Mouse (Mus musculus) ES-E14 (cell line): ENCODE data around the gene Ctsa. TPM values are rescaled to one million over a fixed set of nuclear protein-coding genes. Genes with fewer than 3 reads are reported as not detected.
"Not testable (repeated sequence)": the region's sequence is repeated elsewhere in the genome, so short reads cannot be mapped to it uniquely, and the experiment has no call there.

Experiments used
- DNase-seq: peaks from one replicate; pipeline ENCODE4 v3.0.0-alpha.2; 2013; ENCODE audit warnings: low read depth, low spot score
- H3K27ac ChIP-seq: 2 replicates; pipeline ENCODE4 v1.5.1; 2012; ENCODE audit warnings: low read depth, mild to moderate bottlenecking, low read length, moderate library complexity, mixed read lengths; ENCODE audit not compliant: poor library complexity, insufficient read depth, severe bottlenecking
- H3K36me3 ChIP-seq: 2 replicates; pipeline ENCODE4 v1.6.1; 2012; ENCODE audit warnings: mild to moderate bottlenecking, low read length, moderate library complexity, mixed read lengths; ENCODE audit not compliant: control insufficient read depth, poor library complexity, insufficient read depth, severe bottlenecking
- H3K4me1 ChIP-seq, 2 experiments: fragments of 150-350 bp in 1 of 2; sonication (generic) in 1 of 2; 2 replicates each; pipeline ENCODE4 v1.6.1; 2012; ENCODE audit warnings: low read length in 2 of 2, mild to moderate bottlenecking in 1 of 2, mixed read lengths in 1 of 2; ENCODE audit not compliant: control insufficient read depth in 2 of 2, insufficient read depth in 2 of 2, poor library complexity in 1 of 2
- H3K4me3 ChIP-seq, 2 experiments: fragments of 150-350 bp in 1 of 2; sonication (generic) in 1 of 2; 2 replicates each; pipeline ENCODE4 v1.5.1; 2012; ENCODE audit warnings: low read length in 2 of 2, low read depth in 1 of 2, mild to moderate bottlenecking in 1 of 2, mixed read lengths in 1 of 2; ENCODE audit not compliant: insufficient read depth in 1 of 2, poor library complexity in 1 of 2, severe bottlenecking in 1 of 2
- H3K9ac ChIP-seq: 2 replicates; pipeline ENCODE4 v1.6.1; 2012; ENCODE audit warnings: low read depth, mild to moderate bottlenecking, low read length, mixed read lengths; ENCODE audit not compliant: poor library complexity, insufficient read depth, severe bottlenecking
- H3K9me3 ChIP-seq: fragments of 150-350 bp; sonication (generic); 2 replicates; pipeline ENCODE4 v1.6.1; 2012; ENCODE audit warnings: low read depth, mild to moderate bottlenecking, low read length; ENCODE audit not compliant: control insufficient read depth, insufficient read depth
- CHD2 ChIP-seq: IDR thresholded peaks from 2 replicates; pipeline ENCODE4 v1.6.1; 2014; ENCODE audit warnings: mild to moderate bottlenecking, low read depth, low read length, inconsistent platforms
- HCFC1 ChIP-seq: IDR thresholded peaks from 2 replicates; pipeline ENCODE4 v1.6.1; 2012; ENCODE audit warnings: low read length, inconsistent platforms, borderline replicate concordance; ENCODE audit not compliant: insufficient read depth
- MAFK ChIP-seq: IDR thresholded peaks from 2 replicates; pipeline ENCODE4 v1.6.1; 2014; ENCODE audit warnings: mild to moderate bottlenecking, low read depth, low read length, inconsistent platforms; ENCODE audit not compliant: insufficient read depth
- ZC3H11A ChIP-seq: IDR thresholded peaks from 2 replicates; pipeline ENCODE4 v1.6.1; 2012; ENCODE audit warnings: low read depth, mild to moderate bottlenecking, inconsistent platforms, low read length, borderline replicate concordance
- ZNF384 ChIP-seq: IDR thresholded peaks from 2 replicates; pipeline ENCODE4 v1.6.1; 2012; ENCODE audit warnings: low read depth, low read length, inconsistent platforms
- in situ Hi-C, 2 experiments: fragments of 600-800 bp; cut with MboI; formaldehyde crosslinking; loops; one replicate each; pipeline ENCODE4 v1.15.1; 2025; ENCODE audit warnings: low sequenced_read_pairs in 2 of 2, inconsistent platforms in 1 of 2; ENCODE audit not compliant: unreplicated experiment in 2 of 2
- total RNA-seq: library from RNA; depleted of rRNA; stranded (reverse); fragments of 300-350 nt; gene quantifications from 2 replicates; pipeline ENCODE4 v1.2.3, GENCODE M21; 2012

Gene Ctsa
- total RNA-seq, 1 experiment: 103 TPM

GRCm38 (mm10) chr2:164845782-164846181, 13.1 kb downstream of the Ctsa start:
- TF ChIP-seq CHD2: no peak
- TF ChIP-seq ZNF384: no peak
- no peak for TF ChIP-seq MAFK
- no peak for TF ChIP-seq ZC3H11A
- no peak for TF ChIP-seq HCFC1
- Histone ChIP-seq H3K4me3 (no peak overlapping the region), H3K4me1 (no peaks in the 10 kb centered on the region), H3K9me3 (no peaks in the 10 kb centered on the region), H3K27ac (no peak overlapping the region), H3K9ac (no peak overlapping the region), H3K36me3 (peaks cover 66% of the 10 kb centered on the region)
- in situ Hi-C loops: no loop called here
- no peak for DNase-seq

GRCm38 (mm10) chr2:164850061-164850460, 17.4 kb downstream of the Ctsa start:
- H3K4me1 ChIP-seq: peaks cover 0 to 8% of the 10 kb centered on the region in 2 experiments; a peak in 2 of 4 replicates
- DNase-seq: no peak
- no peak overlapping the region for H3K4me3 ChIP-seq
- no peak overlapping the region for H3K9ac ChIP-seq
- in situ Hi-C loops: no loop called here
- TF ChIP-seq ZNF384 (no peak), HCFC1 (no peak), ZC3H11A (no peak), CHD2 (no peak), MAFK (no peak)
- H3K36me3 ChIP-seq: peaks cover 67% of the 10 kb centered on the region
- no peaks in the 10 kb centered on the region for H3K9me3 ChIP-seq
- H3K27ac ChIP-seq: no peak overlapping the region

DNA sequence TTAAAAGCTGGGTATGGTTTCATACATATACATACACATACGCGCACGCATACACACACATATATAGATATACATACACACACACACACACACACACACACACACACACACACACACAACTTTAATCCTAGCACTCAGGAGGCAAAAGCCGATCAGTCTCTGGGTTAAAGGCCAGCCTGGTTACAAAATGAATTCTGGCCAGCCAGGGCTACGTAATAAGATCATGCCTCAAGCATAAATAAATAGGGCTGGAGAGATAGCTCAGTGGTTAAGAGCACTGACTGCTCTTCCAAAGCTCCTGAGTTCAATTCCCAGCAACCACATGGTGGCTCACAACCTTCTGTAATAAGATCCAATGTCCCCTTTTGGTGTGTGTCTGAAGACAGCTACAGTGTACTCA, 22.9 kb downstream of the Ctsa start:
- in situ Hi-C loops, H3K27ac ChIP-seq, DNase-seq, H3K4me3 ChIP-seq, H3K9ac ChIP-seq, H3K9me3 ChIP-seq: not testable (repeated sequence)
- H3K36me3 ChIP-seq: peaks cover 38% of the 10 kb centered on the region
- peaks cover 16 to 21% of the 10 kb centered on the region in 2 experiments for H3K4me1 ChIP-seq

DNA sequence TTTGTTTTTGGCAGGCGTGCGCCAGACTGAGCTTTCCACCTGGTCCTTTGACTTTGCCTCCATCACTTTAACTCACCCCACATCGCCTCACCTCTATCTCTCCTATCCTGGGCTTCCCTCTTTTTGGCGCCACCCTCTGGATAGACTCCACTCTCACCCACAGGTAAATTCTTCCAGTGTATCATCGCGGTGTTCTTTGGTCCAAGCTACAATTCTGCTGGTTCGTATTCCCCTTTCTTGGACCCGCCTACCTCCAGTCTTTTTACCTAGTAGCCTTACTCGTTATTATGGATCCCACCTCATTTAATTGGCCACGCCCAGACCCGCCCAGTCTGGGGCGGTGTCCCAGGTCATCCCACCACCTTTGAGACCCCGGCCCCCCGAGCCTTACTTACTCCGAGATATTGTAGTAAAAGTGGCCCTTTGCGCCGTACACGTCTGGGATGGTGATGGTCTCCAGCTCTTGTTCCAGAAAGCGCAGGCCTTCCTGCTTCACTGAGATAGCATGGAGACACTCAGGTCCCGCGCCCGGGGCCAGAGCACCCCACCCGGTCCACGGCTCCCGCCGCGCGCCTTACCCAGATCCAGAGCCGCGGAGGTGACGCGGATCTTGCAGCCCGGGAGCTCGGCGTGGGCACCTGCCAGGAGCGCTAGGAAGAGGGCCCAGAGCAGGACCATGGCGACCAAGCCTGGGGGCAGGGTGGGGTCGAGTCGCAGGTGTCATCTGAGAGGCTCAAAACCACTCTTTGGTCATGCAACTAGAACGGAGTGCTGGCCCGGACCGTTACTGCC, 23.8 kb downstream of the Ctsa start:
- no peak for TF ChIP-seq HCFC1
- no peak for TF ChIP-seq ZC3H11A
- TF ChIP-seq MAFK: no peak
- Histone ChIP-seq H3K27ac (peak overlapping the region; percentile 82), H3K9me3 (no peaks in the 10 kb centered on the region), H3K36me3 (peaks cover 31% of the 10 kb centered on the region), H3K9ac (peak overlapping the region; percentile 80), H3K4me3 (peak overlapping the region; percentile 76 to 78), H3K4me1 (peaks cover 18 to 24% of the 10 kb centered on the region in 2 experiments)
- in situ Hi-C loops: no loop called here
- peak; percentile 68 for DNase-seq
